Mouse (Mus musculus) kidney, adult 2 months (tissue): ENCODE measurements around the gene Zfp335.

Source experiments
- CTCF ChIP-seq: fragments of 200-500 bp; conservative IDR thresholded peaks from 2 replicates; pipeline ENCODE4 v1.5.1; 2011; ENCODE audit warnings: low read depth, mild to moderate bottlenecking, control low read depth, low read length, moderate library complexity, mixed read lengths; ENCODE audit not compliant: insufficient read depth, insufficient read length
- POLR2A ChIP-seq: fragments of 200-500 bp; IDR thresholded peaks from one replicate; pipeline ENCODE4 v1.6.1; 2011; ENCODE audit warnings: low read depth, low read length, control low read depth

GRCm38 (mm10) chr2:164947930-164948329, 36.4 kb upstream of the Zfp335 start:
- TF ChIP-seq POLR2A (no peak), CTCF (no peak)
